Mouse (Mus musculus) heart, postnatal 0 days (tissue): ENCODE measurements around the gene Tuba8.

ENCODE experiments used
- CTCF ChIP-seq: IDR thresholded peaks from 2 replicates; pipeline ENCODE4 v1.5.1; 2016; ENCODE audit warnings: antibody characterized with exemption, control low read depth, low read depth
- EP300 ChIP-seq: IDR thresholded peaks from 2 replicates; pipeline ENCODE4 v1.6.1; 2016; ENCODE audit warnings: antibody characterized with exemption, low read depth

DNA sequence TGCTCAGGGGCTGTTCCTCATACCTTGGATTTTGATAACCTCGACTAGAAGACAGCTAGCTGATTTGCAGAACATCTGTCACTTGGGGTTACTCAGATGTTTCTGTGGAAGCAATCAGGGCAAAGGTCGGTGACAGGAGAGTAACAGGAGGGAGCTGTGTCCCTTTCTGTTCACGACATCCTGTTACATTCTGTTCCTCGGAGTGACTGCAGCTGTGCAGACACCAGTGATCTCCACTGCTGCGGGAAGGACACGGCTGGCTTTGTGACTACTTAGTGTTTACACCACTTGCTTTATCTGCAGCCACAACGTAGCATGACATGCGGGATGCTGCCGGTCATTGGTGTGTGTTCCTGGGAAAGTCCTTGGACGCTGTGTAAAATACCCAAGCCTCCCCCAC lies 32.7 kb downstream of the Tuba8 start:
- no peak for TF ChIP-seq CTCF
- no peak for TF ChIP-seq EP300
